ENCODE assay signal across 8 mouse cellular contexts in the genomic region with DNA sequence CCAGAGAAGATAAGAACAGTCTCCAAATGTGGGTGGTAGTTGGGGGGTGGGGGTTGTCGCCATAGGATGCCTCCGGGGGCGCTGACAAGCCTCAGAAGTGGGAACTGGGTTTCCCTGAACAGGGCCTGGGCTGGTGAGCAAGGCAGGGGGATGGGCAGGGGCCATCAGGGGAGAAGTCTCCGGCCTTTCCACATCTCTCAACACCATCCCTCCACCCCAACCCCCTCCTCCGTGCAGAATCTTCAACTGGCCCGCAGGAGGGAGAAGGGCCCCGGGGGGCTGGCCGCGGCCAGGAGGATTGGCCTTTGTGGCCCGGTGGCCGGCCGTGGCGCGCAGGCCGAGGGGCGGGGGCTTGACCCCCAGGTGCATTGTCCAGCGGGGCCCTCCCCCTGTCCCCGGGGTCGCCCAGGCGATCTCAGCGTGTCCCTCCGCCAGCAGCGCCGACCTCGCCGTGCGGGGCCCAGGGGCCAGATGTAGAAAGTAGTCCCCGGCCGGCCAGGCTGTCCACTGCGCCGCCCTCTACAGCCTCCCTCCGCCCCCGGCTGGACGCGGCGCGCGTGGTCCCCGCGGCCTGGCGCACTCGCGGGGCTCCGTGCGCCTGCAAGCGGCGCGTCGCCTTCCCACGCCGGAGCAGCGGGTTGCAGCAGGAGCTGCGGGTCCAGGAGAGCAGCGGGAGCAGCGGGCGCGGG. TPM values are rescaled to one million over a fixed set of nuclear protein-coding genes. Genes with fewer than 3 reads are reported as not detected.
DNase-seq lines count a peak whose midpoint lies in the region; ATAC-seq and TF ChIP-seq lines count a peak whose summit lies in the region.

Gene Prtg (plus strand): TSS at position 144 of the 689 bp plus-strand sequence.

- H3K36me3 ChIP-seq in hindbrain, postnatal 0 days (ENCODE audit: insufficient read depth, low read length) = no peaks in the 10 kb centered on the region
- no peaks in the 10 kb centered on the region for H3K36me3 ChIP-seq in liver, embryonic 16.5 days (ENCODE audit: control insufficient read depth, insufficient read depth)

- TF ChIP-seq POLR2A in bone marrow macrophage, adult 2 months (IDR thresholded peaks at IDR 0.05; ENCODE audit: borderline replicate concordance, low read depth, low read length) = no peak

- H3K27ac ChIP-seq in left cerebral cortex, adult 2 months = peak within 1 kb of the TSS; percentile 76
- H3K27ac ChIP-seq in bone marrow macrophage, adult 2 months (ENCODE audit: insufficient read depth, low read depth, low read length) = no peak within 1 kb of the TSS
- H3K27ac ChIP-seq in hindbrain, postnatal 0 days = peak within 1 kb of the TSS; percentile 66
- no peak within 1 kb of the TSS for H3K27ac ChIP-seq in liver, embryonic 16.5 days (ENCODE audit: low read length)

- no peaks in the 10 kb centered on the region; the same call in 1 of the 2 replicates for H3K27me3 ChIP-seq in hindbrain, postnatal 0 days (ENCODE audit: insufficient read depth, low read length)
- peaks cover 39% of the 10 kb centered on the region for H3K27me3 ChIP-seq in liver, embryonic 16.5 days (ENCODE audit: control insufficient read depth, insufficient read depth, low read depth, low read length)

- H3K4me3 ChIP-seq in left cerebral cortex, adult 2 months = peak within 1 kb of the TSS; percentile 68
- H3K4me3 ChIP-seq in bone marrow macrophage, adult 2 months (ENCODE audit: insufficient read depth, low read length) = peak within 1 kb of the TSS; percentile 86
- H3K4me3 ChIP-seq in hindbrain, postnatal 0 days (ENCODE audit: low read length) = peak within 1 kb of the TSS; percentile 80
- peak within 1 kb of the TSS; percentile 60 for H3K4me3 ChIP-seq in liver, embryonic 16.5 days (ENCODE audit: low read depth, low read length)

- H3K9ac ChIP-seq in hindbrain, postnatal 0 days (replicated peaks; ENCODE audit: low read length) = peak within 1 kb of the TSS; percentile 77
- H3K9ac ChIP-seq in liver, embryonic 16.5 days (ENCODE audit: low read depth, low read length) = peak within 1 kb of the TSS; percentile 46

- no peaks in the 10 kb centered on the region for H3K4me1 ChIP-seq in bone marrow macrophage, adult 2 months (ENCODE audit: control insufficient read depth, insufficient read depth, low read length)
- H3K4me1 ChIP-seq in hindbrain, postnatal 0 days (ENCODE audit: insufficient read depth, low read length) = no peaks in the 10 kb centered on the region
- no peaks in the 10 kb centered on the region; the same call in 1 of the 2 replicates for H3K4me1 ChIP-seq in liver, embryonic 16.5 days (ENCODE audit: control insufficient read depth, low read depth, low read length)

- no peaks in the 10 kb centered on the region for H3K9me3 ChIP-seq in hindbrain, postnatal 0 days (ENCODE audit: low read length)
- H3K9me3 ChIP-seq in liver, embryonic 16.5 days (replicated peaks; ENCODE audit: control insufficient read depth, low read length) = no peaks in the 10 kb centered on the region

- TF ChIP-seq CTCF in left cerebral cortex, adult 2 months (IDR thresholded peaks at IDR 0.05) = no peak; the same call in 1 of the 2 replicates
- no peak for TF ChIP-seq CTCF in bone marrow macrophage, adult 2 months (IDR thresholded peaks at IDR 0.05; ENCODE audit: low read depth, low read length)
- no peak for TF ChIP-seq CTCF in hindbrain, postnatal 0 days (IDR thresholded peaks at IDR 0.05; ENCODE audit: low read depth)

- peak within 1 kb of the TSS; percentile 99 for H3K4me2 ChIP-seq in hindbrain, postnatal 0 days (ENCODE audit: low read depth, low read length)
- H3K4me2 ChIP-seq in liver, embryonic 16.5 days (ENCODE audit: low read depth, low read length) = peak within 1 kb of the TSS; percentile 74

- intact Hi-C loops in left cerebral cortex, adult 2 months (cut with DNase I) = loop anchor here (5.0 kb wide), 1 partner anchor 75 kb away; no protein-coding TSS in a partner anchor

- WGBS in hindbrain, postnatal 0 days = under 1% methylated on average over 46 of the region's 57 CpGs
- WGBS in liver, embryonic 16.5 days (ENCODE audit: insufficient replicate concordance) = under 1% methylated on average over 52 of the region's 57 CpGs

- DNase-seq in left cerebral cortex, adult 2 months (ENCODE audit: extremely low spot score in 1 of 2, low spot score in 2 of 2) = peak; percentile 13 to 32
- no peak for DNase-seq in left cerebral cortex, adult 11 months (ENCODE audit: low spot score)
- peak; percentile 56 for DNase-seq in forelimb bud, embryonic 11.5 days (ENCODE audit: low read depth, low spot score)
- peak; percentile 51 for DNase-seq in hindbrain, postnatal 0 days (ENCODE audit: low spot score)
- DNase-seq in right cerebral cortex, postnatal 36 days (ENCODE audit: low spot score in 2 of 2) = peak; percentile 4
- no peak for DNase-seq in natural killer cell, adult 2 months (ENCODE audit: low spot score in 2 of 2)

- peak; percentile 87 for ATAC-seq in hindbrain, postnatal 0 days
- ATAC-seq in liver, embryonic 16.5 days (ENCODE audit: low read depth) = peak; percentile 48

RNA-seq across cellular contexts. Expression of gene Prtg, which starts in this region (rescaled TPM):
- total RNA-seq in left cerebral cortex, adult 2 months (2021) = 1 to 10 TPM; 1.5 to 1.8 TPM
- polyA plus RNA-seq in bone marrow macrophage, adult 2 months (2012; ENCODE audit: insufficient read depth, insufficient read length, missing spikeins) = not detected in 2 replicates
- 1.4 and 4.4 TPM in 2 replicates for total RNA-seq in hindbrain, postnatal 0 days (2014; rRNA removed)
- polyA plus RNA-seq in hindbrain, postnatal 0 days (2015; fragmentation: Nextera tagmentation; extraction: Ambion mirVana) = 0.59 and 0.65 TPM in 2 replicates
- 0.11 and 0.26 TPM in 2 replicates for polyA plus RNA-seq in liver, embryonic 16.5 days (2015; fragmentation: Nextera tagmentation; extraction: Ambion mirVana)

Comparison
In these comparisons a context has a peak if more than half of its experiments do, and no peak if none do; other contexts are left out.
1. DNase-seq: peak in left cerebral cortex, adult 2 months (2 of 2), forelimb bud, embryonic 11.5 days (single experiment), hindbrain, postnatal 0 days (single experiment) and right cerebral cortex, postnatal 36 days (2 of 2); none in left cerebral cortex, adult 11 months (single experiment) and natural killer cell, adult 2 months (0 of 2).
2. Peak in ATAC-seq, H3K4me3 ChIP-seq, H3K9ac ChIP-seq and H3K4me2 ChIP-seq in liver, embryonic 16.5 days; RNA of the gene not detected or under 1 TPM.
3. H3K27ac ChIP-seq: peak in left cerebral cortex, adult 2 months (single experiment) and hindbrain, postnatal 0 days (single experiment); none in bone marrow macrophage, adult 2 months (single experiment) and liver, embryonic 16.5 days (single experiment).
4. Peak in every context shown above with its lines, with median percentiles within 50 percentile points of each other: H3K4me3 ChIP-seq.